Mouse (Mus musculus): Measurements from ENCODE around the gene Gm45062.
"Not testable (repeated sequence)": the region's sequence is repeated elsewhere in the genome, so short reads cannot be mapped to it uniquely, and the experiment has no call there.

Gene Gm45062

DNA sequence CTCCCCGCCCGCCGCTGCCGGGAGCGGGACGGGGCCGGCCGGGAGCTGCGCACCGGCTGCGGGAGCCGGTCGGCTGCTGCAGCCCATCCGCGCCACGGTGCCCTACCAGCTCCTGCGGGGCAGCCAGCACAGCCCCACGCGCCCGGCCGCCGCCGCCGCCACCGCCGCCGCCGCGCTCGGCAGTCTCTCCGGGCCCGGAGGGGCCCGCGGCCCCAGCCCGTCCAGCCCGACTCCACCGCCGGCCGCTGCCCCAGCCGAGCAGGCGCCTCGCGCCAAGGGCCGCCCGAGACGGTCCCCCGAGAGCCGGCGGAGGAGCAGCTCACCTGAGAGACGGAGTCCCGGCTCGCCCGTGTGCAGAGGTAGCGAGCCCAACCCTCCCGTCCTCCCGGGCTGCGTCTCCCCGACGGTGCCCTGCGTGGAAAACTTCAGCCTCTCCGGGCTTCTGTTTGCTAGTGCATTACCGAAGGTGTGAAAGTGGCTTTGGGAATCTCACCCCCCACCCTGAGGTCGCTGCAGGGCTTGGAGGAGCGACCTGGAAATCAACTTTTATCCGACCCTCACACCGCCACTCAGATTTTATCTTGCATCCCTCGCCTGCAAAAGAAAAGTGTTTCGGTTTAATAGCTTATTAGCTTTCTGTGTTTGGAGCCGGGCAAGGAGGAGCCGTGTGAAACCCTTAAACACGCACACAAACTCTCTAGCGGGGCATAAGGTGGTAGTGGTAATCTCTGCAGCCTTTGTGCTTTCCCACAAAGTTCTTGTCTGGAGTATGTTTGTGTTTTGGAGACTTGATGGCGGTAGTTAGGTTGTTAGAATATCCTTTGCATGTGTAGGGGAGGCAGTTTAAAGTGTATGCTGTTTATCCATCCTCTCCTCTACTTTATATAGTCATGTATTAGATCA lies 251.0 kb downstream of the Gm45062 start:
- peak; percentile 52 for DNase-seq

DNA sequence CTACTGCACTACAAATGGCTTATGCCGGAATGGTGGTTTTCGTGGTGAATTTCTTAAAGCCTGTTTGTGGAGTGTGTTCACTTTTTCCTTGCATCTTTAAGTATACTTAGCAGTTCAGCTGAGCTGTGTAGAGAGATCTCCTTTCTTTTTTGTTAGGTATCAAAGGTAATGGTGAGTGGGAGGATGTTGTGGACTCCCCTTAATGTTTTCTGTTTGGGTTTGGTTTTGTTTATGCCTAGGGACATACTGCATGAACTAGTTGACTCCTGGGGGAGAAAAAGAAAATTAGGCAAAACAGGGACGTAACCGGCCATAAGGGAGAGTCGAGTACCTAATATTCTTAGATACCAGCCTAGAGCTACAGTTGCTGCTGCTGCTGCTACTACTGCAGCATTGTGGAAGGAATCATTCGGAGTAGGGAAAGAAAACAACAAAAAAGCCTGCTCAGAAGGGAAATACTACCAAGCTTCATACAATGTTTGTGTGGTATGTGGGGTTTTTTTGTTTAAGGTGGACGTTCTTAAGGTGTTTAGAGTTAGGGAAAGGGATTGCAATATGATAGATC lies 251.7 kb downstream of the Gm45062 start:
- peak; percentile 30 for DNase-seq

DNA sequence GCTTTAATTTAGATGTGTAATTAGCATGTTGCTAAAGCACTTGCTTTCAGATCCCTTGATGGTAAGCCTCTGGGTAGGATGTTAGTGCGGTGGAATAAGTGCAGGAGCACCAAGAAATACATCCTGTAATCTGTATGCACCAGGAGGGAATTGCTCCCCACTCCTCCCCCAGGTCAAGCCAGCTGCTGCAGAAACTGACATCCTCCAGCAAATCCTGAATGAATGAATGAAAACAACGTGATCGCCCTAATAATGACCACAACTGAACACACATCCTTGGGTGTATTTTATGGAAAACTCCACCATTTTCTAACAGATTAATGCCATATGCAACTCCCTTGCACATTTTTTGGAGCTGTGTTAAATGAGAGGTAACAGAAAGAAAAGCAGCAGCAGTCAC lies 252.2 kb downstream of the Gm45062 start:
- DNase-seq, result peak; percentile 19

DNA sequence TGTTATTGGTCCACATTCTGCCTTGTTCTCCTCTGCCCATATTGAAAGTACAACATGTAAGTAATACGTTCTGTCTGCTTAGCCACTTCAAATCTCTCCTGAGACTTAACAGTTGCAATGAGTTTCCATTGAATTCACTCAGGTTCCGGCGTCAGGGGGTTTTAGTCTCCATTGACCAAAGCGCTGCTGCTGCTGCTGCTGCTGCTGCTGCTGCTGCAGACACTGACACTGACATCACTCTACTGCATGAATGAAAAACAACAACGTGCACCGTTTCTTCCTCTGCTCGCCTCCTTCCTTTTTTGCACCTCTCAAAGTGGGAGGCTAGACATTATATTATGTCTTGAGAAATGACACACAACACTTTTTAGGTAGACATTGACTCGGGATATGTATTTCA lies 253.2 kb downstream of the Gm45062 start:
- peak; percentile 52 for DNase-seq

DNA sequence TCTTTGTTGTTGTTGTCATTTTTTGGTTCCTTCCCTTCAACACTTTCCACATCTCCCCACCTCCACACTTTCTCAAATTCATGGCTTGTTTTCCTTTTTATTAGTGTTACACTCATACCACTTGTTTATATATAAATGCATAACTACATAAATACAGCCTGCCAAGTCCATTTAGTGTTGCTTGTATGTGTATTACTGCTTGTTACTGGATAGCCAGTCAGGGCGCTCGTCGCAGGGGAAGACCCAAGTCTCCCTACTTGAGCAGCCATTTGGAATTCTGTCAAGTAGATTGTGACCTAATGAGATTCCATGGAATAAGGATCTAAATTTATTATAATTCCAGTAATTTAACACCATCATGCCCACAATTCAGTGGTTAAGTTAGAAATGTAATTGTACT lies 260.4 kb downstream of the Gm45062 start:
- no peak for DNase-seq

DNA sequence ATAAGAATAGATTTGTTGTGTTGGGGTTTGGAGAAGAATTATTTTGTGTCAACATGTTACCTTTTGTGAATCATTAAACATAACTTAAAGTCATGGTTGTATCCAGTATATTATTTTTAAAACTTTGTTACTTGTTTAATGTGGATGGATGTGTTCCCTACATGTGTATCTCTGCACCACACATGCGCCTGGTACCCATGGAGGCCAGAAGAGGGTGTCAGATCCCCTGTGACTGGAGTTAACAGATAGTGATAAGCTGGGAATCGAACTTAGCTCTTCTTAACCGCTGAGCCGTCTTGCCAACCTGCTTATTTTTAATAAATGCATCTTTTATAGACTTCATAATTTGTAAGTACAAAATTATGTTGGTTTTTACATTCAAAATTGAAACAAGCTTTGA lies 262.0 kb downstream of the Gm45062 start:
- DNase-seq, result no peak

- no peak for DNase-seq
Measured at GRCm38 (mm10) chr6:8524717-8525116, 265.5 kb downstream of the Gm45062 start.

DNA sequence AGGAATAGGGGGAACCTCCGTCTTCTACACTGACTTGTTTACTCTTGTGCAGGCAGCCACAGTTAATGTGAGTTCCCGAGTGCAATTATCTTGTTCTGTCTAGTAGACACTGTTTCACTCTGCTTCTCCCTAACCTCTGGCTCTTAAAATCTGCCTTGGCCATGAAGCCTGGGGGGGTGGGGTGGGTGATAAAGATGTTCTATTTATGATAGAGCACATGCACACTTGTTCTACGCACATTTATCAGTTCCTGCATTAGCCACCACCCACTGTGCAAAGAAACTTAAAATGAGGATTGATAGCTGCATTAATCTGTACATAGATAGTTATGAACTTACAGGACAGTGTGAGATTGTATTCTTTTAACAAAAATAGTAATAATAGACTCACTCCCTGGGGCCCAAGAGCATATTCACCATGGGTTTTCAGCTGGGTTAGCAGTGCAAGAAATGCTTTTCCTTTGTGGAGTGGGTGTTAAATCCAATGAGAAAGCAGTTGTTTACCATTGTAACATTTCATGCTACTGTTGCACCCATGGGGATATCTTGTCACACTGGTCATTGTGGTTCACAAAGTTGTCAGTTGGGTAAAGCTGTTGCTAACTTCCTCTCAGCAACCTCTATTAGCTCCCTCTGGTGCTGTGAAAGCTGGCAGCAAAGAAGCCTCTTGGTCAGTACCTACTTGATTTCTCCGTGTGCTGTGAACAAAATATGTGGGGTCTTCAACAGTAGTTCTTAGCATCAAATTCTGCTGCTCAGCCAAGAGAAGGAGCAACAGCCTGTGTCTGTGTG lies 272.0 kb downstream of the Gm45062 start:
- no peak for DNase-seq

GRCm38 (mm10) chr6:8536944-8537343 lies 277.7 kb downstream of the Gm45062 start:
- DNase-seq, result no peak

- DNase-seq, result not testable (repeated sequence)
Measured at GRCm38 (mm10) chr6:8541531-8541930, 282.3 kb downstream of the Gm45062 start.

DNA sequence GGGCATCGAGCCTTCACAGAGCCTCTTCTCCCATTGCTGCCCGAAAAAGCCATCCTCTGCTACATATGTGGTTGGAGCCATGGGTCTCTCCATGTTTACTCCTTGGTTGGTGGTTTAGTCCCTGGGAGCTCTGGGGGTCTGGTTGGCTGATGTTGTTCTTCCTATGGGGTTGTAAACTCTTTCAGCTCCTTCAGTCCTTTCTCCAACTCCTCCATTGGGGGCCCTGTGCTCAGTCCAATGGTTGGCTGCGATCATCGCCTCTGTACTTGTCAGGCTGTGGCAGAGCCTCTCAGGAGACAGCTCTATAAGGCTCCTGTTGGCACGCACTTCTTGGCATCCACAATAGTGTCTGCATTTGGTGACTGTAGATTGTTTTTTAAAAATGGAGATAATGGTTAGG lies 285.6 kb downstream of the Gm45062 start:
- no peak for DNase-seq

DNA sequence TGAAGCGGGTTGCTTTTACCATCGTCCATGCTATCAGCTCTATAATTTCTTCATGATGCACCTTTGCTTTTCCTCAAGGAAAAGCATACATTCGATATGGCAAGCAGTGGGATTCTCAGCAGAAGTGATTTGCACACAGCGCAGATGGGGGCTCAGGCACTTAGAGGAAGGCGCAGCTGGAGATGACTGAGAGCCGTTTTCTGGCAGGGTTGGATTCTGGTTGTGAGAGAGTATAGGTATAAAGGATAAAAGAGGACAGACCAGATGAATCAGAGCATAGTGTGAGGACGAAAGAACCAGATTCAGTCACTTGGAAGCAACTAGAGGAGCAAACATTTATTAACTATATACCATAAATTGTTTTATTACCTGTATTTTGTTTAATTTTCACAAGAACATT lies 286.5 kb downstream of the Gm45062 start:
- no peak for DNase-seq

DNA sequence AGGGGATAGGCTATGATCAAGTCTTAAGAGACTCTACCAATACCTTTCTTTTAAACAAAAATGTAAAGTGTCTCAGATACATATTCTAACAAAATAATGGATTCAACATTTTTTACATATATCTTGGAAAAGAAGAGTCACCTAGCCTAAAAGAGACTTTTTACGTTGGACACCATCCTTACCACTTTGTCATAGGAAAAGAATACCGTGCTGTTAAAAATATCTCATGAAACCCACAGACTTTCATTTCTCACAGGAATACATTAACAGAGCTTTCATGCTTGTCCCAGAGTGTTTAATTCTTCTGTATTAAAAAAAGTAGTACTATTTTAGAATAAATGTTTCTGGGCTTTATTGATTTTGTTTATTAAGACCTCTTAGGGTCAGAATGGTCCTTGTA lies 291.9 kb downstream of the Gm45062 start:
- no peak for DNase-seq

- DNase-seq, result no peak
Measured at GRCm38 (mm10) chr6:8556849-8557571, 297.8 kb downstream of the Gm45062 start.

DNA sequence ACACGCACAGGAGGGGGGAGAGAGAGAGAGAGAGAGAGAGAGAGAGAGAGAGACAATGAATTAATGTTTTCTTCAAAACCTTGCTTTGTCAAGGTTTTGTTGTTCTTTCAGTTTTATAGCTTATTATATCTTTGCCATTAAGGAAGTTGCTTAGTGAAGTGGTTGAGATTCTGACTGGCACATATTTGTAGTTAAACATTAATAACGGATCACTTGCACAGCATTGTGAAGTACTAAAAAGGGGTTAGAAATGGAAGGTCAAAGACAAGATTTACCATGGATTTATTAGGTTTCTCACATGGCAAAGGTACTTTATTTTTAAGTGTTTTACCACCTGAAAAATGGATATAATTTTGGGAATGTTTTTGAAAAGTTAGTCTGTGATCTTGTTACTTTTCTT lies 301.4 kb downstream of the Gm45062 start:
- DNase-seq, result no peak

DNA sequence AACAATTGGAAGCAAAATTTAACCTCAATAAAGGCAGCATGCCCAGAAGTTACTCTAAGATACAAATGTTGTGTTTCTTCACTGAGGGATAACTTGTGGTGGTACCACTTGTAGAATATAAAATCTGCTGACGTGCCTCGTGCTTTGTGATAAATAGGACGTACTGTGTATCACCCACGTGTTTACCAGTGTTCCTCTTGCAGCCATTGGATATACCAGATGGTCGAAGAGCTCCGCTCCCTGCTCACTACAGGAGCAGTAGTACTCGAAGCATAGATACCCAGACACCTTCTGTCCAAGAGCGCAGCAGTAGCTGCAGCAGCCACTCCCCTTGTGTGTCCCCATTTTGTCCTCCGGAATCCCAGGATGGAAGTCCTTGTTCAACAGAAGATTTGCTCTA lies 323.1 kb downstream of the Gm45062 start:
- no peak for DNase-seq

DNA sequence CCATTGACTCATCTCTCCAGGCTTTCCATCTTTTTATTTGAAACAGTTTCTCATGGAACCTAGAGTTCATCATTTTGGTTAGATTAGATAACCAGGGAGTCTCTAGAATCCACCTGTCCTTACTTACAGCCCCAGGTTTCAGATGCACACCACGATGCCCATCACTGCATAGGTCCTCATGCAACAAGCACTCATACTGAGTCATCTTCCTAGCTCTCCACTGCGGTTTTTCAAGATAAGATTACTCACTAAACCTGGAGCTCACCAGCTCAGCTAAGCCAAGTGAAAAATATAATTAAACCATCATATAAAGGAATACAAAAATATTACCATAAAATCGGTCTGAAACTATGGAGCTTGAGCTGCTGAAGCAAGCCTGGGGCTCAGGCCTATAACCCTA lies 324.6 kb downstream of the Gm45062 start:
- no peak for DNase-seq

- DNase-seq, result no peak
Measured at GRCm38 (mm10) chr6:8591665-8592064, 332.4 kb downstream of the Gm45062 start.

- DNase-seq, result no peak
Measured at GRCm38 (mm10) chr6:8617369-8617768, 358.1 kb downstream of the Gm45062 start.

DNA sequence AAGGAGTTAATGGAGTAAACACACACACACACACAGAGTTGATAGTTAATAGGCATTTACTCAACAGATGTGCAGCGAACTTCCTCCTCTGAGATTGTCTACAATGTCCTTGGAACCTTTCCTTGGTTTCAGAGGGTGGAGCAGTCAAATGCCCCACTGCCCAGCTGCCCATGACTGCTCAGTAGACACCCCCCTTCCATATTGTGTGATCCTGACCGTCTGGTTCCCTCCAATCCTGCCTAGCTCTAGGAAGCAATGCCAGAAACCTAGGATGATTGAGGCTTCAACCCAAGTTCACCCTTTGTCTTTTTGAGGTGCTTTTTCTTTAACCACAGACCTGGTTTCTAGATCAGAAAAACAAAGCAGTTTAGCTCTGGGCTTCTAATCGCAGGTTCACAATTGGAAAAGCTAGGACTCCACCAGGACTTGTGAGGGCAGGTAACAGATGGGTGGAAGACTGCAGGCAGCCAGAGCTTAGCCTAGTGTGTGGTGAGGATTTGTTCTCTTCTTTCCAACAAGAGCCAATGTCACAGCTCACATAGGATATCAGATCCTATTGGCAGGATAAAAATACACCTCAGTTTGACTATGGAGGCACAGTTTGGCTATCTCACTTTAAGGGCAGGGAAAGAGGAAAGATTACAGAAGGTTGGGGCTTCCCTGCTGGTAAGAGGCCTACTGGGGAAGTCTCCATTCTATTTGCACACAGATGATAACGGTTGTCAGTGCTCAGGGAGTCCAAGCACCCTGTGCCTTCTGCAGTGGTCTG lies 360.5 kb downstream of the Gm45062 start:
- DNase-seq, result no peak

- no peak for DNase-seq
Measured at GRCm38 (mm10) chr6:8623045-8623444, 363.8 kb downstream of the Gm45062 start.

- no peak for DNase-seq
Measured at GRCm38 (mm10) chr6:8628226-8628625, 369.0 kb downstream of the Gm45062 start.

Measured in embryo, embryonic 11 days (tissue).